In the genomic region with DNA sequence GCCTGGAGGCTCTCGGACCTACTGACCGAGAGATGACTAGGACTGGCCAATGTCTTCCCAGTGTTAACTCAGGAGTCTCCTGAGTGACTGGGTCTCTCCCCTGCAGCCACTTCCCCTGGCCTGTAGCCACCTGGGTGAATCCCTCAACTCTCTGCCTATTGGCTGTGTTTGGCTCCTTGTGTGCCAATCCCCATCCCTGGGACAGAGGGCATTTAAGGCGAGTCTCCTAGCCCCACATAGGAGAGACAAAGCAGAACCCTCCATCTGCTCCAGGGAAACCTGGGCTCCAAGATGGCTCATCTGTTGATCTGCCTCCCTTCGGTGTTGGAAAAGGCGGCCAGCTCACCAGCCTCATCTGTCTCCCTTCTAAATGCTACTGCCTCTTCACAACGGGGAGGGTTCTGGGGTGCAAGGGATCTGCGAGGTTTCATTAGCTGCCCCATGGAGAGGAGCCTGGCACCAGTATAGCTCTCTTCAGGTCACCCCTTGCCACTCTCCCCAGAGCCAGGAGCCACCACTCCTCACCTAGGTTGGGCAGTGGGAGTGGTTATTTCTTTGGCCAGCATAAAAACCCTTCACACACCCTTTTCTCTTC, we compare ENCODE assay signal across 8 mouse cellular contexts. TPM values are rescaled to one million over a fixed set of nuclear protein-coding genes. Genes with fewer than 3 reads are reported as not detected.
DNase-seq lines count a peak whose midpoint lies in the region; ATAC-seq lines count a peak whose summit lies in the region.

No protein-coding gene starts in this region.

- peak overlapping the region; percentile 73; the same call in 1 of the 2 replicates for H3K4me3 ChIP-seq in heart, embryonic 11.5 days (ENCODE audit: low read depth, low read length)
- H3K4me3 ChIP-seq in forebrain, embryonic 15.5 days = peak overlapping the region; percentile 72
- peak overlapping the region; percentile 75 for H3K4me3 ChIP-seq in liver, embryonic 15.5 days (replicated peaks)

- WGBS in heart, embryonic 11.5 days (ENCODE audit: insufficient replicate concordance) = 33% methylated on average over 7 of the region's 7 CpGs
- WGBS in forebrain, embryonic 15.5 days = 25% methylated on average over 7 of the region's 7 CpGs
- WGBS in liver, embryonic 15.5 days (ENCODE audit: insufficient replicate concordance) = 70% methylated on average over 7 of the region's 7 CpGs

- no peak overlapping the region for H3K9ac ChIP-seq in heart, embryonic 11.5 days (ENCODE audit: low read depth, low read length)
- H3K9ac ChIP-seq in forebrain, embryonic 15.5 days (replicated peaks) = no peak overlapping the region; the same call in 1 of the 2 replicates
- no peak overlapping the region for H3K9ac ChIP-seq in liver, embryonic 15.5 days

- H3K27ac ChIP-seq in heart, embryonic 11.5 days (ENCODE audit: low read depth, low read length) = no peak overlapping the region
- H3K27ac ChIP-seq in forebrain, embryonic 15.5 days (replicated peaks) = no peak overlapping the region
- no peak overlapping the region for H3K27ac ChIP-seq in liver, embryonic 15.5 days (replicated peaks)

- DNase-seq in heart, postnatal 14 days = no peak
- peak; percentile 75 for DNase-seq in adipocyte (ENCODE audit: low spot score)
- no peak for DNase-seq in layer of hippocampus, adult 8-10 months (ENCODE audit: low spot score in 2 of 2)
- no peak for DNase-seq in adrenal gland, adult 8-10 months
- no peak for DNase-seq in right cerebral cortex, adult 2 months (ENCODE audit: low spot score in 2 of 2)

- peaks cover 61% of the 10 kb centered on the region for H3K4me1 ChIP-seq in heart, embryonic 11.5 days (ENCODE audit: control insufficient read depth, insufficient read depth, low read length)
- peaks cover 70% of the 10 kb centered on the region for H3K4me1 ChIP-seq in forebrain, embryonic 15.5 days
- peaks cover 90% of the 10 kb centered on the region for H3K4me1 ChIP-seq in liver, embryonic 15.5 days (replicated peaks)

- no peaks in the 10 kb centered on the region for H3K36me3 ChIP-seq in heart, embryonic 11.5 days (ENCODE audit: control insufficient read depth, insufficient read depth, low read length)
- no peaks in the 10 kb centered on the region for H3K36me3 ChIP-seq in forebrain, embryonic 15.5 days
- H3K36me3 ChIP-seq in liver, embryonic 15.5 days (replicated peaks) = peaks cover 23% of the 10 kb centered on the region

- no peaks in the 10 kb centered on the region for H3K9me3 ChIP-seq in heart, embryonic 11.5 days (replicated peaks; ENCODE audit: control insufficient read depth, low read length)
- H3K9me3 ChIP-seq in forebrain, embryonic 15.5 days = no peaks in the 10 kb centered on the region
- no peaks in the 10 kb centered on the region for H3K9me3 ChIP-seq in liver, embryonic 15.5 days (replicated peaks)

- peak overlapping the region; percentile 98 for H3K4me2 ChIP-seq in heart, embryonic 11.5 days
- H3K4me2 ChIP-seq in forebrain, embryonic 15.5 days (replicated peaks) = peak overlapping the region; percentile 97
- peak overlapping the region; percentile 94 for H3K4me2 ChIP-seq in liver, embryonic 15.5 days

- intact Hi-C loops in heart, postnatal 14 days (cut with DNase I) = loop anchor here (5.0 kb wide), 1 partner anchor 94 kb away; the partner anchor contains the start of gene Tha1

- peaks cover 33% of the 10 kb centered on the region for H3K27me3 ChIP-seq in heart, embryonic 11.5 days (ENCODE audit: control insufficient read depth, insufficient read depth, low read length)
- H3K27me3 ChIP-seq in forebrain, embryonic 15.5 days = no peaks in the 10 kb centered on the region
- H3K27me3 ChIP-seq in liver, embryonic 15.5 days = peaks cover 88% of the 10 kb centered on the region

- ATAC-seq in heart, embryonic 11.5 days (replicated peaks; ENCODE audit: insufficient number of reproducible peaks, low FRiP score, low TSS enrichment) = no peak
- no peak for ATAC-seq in forebrain, embryonic 15.5 days (replicated peaks)
- ATAC-seq in liver, embryonic 15.5 days (ENCODE audit: insufficient read depth) = no peak

RNA-seq across cellular contexts. Expression of gene Socs3, which starts 3.2 kb away (rescaled TPM):
- 3.6 and 4.5 TPM in 2 replicates for polyA plus RNA-seq in heart, embryonic 11.5 days (2014; fragmentation: Nextera tagmentation; extraction: Ambion mirVana)
- total RNA-seq in heart, postnatal 14 days (2021) = 1 to 10 TPM; 4.1 to 5.1 TPM
- polyA plus RNA-seq in forebrain, embryonic 15.5 days (2015; fragmentation: Nextera tagmentation; extraction: Ambion mirVana) = 14.2 and 15.1 TPM in 2 replicates
- 7.3 and 7.5 TPM in 2 replicates for polyA plus RNA-seq in liver, embryonic 15.5 days (2015; fragmentation: Nextera tagmentation; extraction: Ambion mirVana)
- total RNA-seq in layer of hippocampus, adult 8-10 months (2022) = 1 to 10 TPM in 3 of 4 experiments, under 1 TPM in 1; 0.81 to 7.9 (median 3.3) TPM
- total RNA-seq in adrenal gland, adult 8-10 months (2022) = 10 to 100 TPM in 1 of 4 experiments, 1 to 10 TPM in 3; 4.4 to 14.6 (median 5.4) TPM

RNA-seq across cellular contexts. Expression of gene Pgs1, which starts 19.5 kb away (rescaled TPM):
- polyA plus RNA-seq in heart, embryonic 11.5 days (2014; fragmentation: Nextera tagmentation; extraction: Ambion mirVana) = 26.5 and 27.4 TPM in 2 replicates
- total RNA-seq in heart, postnatal 14 days (2021) = 10 to 100 TPM; 20.5 to 22.3 TPM
- 52.9 and 54.3 TPM in 2 replicates for polyA plus RNA-seq in forebrain, embryonic 15.5 days (2015; fragmentation: Nextera tagmentation; extraction: Ambion mirVana)
- 14.6 and 17.6 TPM in 2 replicates for polyA plus RNA-seq in liver, embryonic 15.5 days (2015; fragmentation: Nextera tagmentation; extraction: Ambion mirVana)
- total RNA-seq in layer of hippocampus, adult 8-10 months (2022) = 10 to 100 TPM; 71.3 to 80.4 (median 78.8) TPM
- 10 to 100 TPM; 52.7 to 76.9 (median 68.2) TPM for total RNA-seq in adrenal gland, adult 8-10 months (2022)
